Mouse (Mus musculus) hindbrain, embryonic 11.5 days (tissue): ENCODE measurements around the gene Fez1. TPM values are rescaled to one million over a fixed set of nuclear protein-coding genes. Genes with fewer than 3 reads are reported as not detected.

Experiments
- ATAC-seq: fragments of 200-750 bp; cut with Nextera tagmentation; 2 replicates; pipeline ENCODE4 v1.8.0; 2017; ENCODE audit warnings: mild to moderate bottlenecking, moderate TSS enrichment, moderate library complexity; ENCODE audit not compliant: low FRiP score
- DNase-seq: peaks from one replicate; pipeline ENCODE4 v3.0.0-alpha.2; 2015; ENCODE audit warnings: low spot score
- H3K27ac ChIP-seq: fragments of 300-500 bp; sonication (generic); 2 replicates; pipeline ENCODE4 v1.5.1; 2014; ENCODE audit warnings: mild to moderate bottlenecking, low read depth, low read length
- H3K27me3 ChIP-seq: fragments of 300-500 bp; sonication (generic); 2 replicates; pipeline ENCODE4 v1.6.1; 2014; ENCODE audit warnings: mild to moderate bottlenecking, low read length, moderate library complexity, mixed read lengths; ENCODE audit not compliant: control insufficient read depth, insufficient read depth
- H3K36me3 ChIP-seq: fragments of 300-500 bp; sonication (generic); 2 replicates; pipeline ENCODE4 v1.6.1; 2014; ENCODE audit warnings: mild to moderate bottlenecking, low read length, moderate library complexity, mixed read lengths; ENCODE audit not compliant: control insufficient read depth, insufficient read depth
- H3K4me1 ChIP-seq: fragments of 300-500 bp; sonication (generic); replicated peaks from 2 replicates; pipeline ENCODE4 v1.6.1; 2014; ENCODE audit warnings: low read length, mixed read lengths; ENCODE audit not compliant: control insufficient read depth, insufficient read depth
- H3K4me2 ChIP-seq: fragments of 300-500 bp; sonication (generic); replicated peaks from 2 replicates; pipeline ENCODE4 v1.6.1; 2014; ENCODE audit warnings: mild to moderate bottlenecking, low read depth, low read length
- H3K4me3 ChIP-seq: fragments of 300-500 bp; sonication (generic); 2 replicates; pipeline ENCODE4 v1.5.1; 2014; ENCODE audit warnings: low read depth, low read length
- H3K9ac ChIP-seq: fragments of 300-500 bp; sonication (generic); 2 replicates; pipeline ENCODE4 v1.6.1; 2014; ENCODE audit warnings: low read depth, low read length
- H3K9me3 ChIP-seq: fragments of 300-500 bp; sonication (generic); 2 replicates; pipeline ENCODE4 v1.6.1; 2016; ENCODE audit warnings: low read length; ENCODE audit not compliant: control insufficient read depth
- WGBS: fragments of 180-500 bp; shearing (Covaris S2); extraction: QIAGEN DNeasy Blood & Tissue Kit; methylation state at CpG from one replicate; pipeline ENCODE4 v1.1.7; 2014; 5-methylcytosine and 5-hydroxymethylcytosine counted together
- polyA plus RNA-seq: library from polyadenylated mRNA; unstranded; fragments of >200 nt; fragmentation: Nextera tagmentation; extraction: Ambion mirVana; gene quantifications from 2 replicates; pipeline ENCODE4 v1.2.1, GENCODE M21; 2014

Gene Fez1
- polyA plus RNA-seq = 343 and 384 TPM in 2 replicates

DNA sequence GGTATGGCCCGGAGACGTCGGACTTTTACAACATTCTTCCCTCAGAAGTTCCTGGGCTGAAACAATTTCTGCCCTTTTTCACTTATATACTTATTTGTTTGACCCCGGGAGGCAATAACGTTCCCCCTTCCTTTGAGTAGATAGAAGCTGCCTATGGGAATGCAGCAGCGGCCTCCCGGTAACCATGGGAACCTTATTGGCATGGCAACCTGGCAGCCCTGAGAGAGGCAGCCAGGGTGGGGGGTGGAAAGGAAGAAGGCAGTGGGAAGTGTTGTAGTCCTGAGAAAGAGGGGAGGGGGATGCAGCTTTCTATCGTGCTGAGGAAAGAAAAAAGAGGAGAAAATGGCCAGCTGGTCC lies at the start of gene Fez1:
TSS of gene Fez1 (plus strand) at position 221 of the 357 bp plus-strand sequence.
- WGBS = under 1% methylated on average over 8 of the region's 8 CpGs
- DNase-seq = peak; percentile 95
- peak; percentile 98 for ATAC-seq
- H3K9ac ChIP-seq = peak within 1 kb of the TSS; percentile 40
- peaks cover 2% of the 10 kb centered on the region; the same call in 1 of the 2 replicates for H3K4me1 ChIP-seq
- H3K4me3 ChIP-seq = peak within 1 kb of the TSS; percentile 16
- peak within 1 kb of the TSS; percentile 90 for H3K27ac ChIP-seq
- peak within 1 kb of the TSS; percentile 31 for H3K4me2 ChIP-seq
- H3K27me3 ChIP-seq = no peaks in the 10 kb centered on the region
- H3K9me3 ChIP-seq = no peaks in the 10 kb centered on the region
- H3K36me3 ChIP-seq = no peaks in the 10 kb centered on the region

DNA sequence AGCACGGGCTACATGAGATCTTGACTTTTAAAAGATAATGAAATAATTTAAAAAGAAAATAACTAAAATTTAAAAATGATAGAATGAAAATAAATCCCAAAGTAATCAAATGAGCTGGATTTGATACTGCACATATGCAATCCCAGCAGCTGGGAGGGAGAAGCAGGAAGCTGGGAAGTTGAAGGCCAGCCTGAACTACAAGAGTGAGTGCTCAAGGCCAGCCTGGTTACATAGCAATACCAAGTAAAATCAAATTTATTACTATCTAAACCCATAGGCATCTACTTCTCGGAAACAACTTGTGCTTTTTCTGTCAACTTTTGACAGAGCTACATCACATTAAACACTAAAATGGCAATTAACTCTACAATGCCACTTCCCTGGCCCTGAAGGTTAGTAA lies 37.7 kb upstream of the Fez1 start:
- no peak for DNase-seq
- H3K9ac ChIP-seq = no peak overlapping the region
- H3K4me1 ChIP-seq = no peaks in the 10 kb centered on the region
- H3K36me3 ChIP-seq = peaks cover 16% of the 10 kb centered on the region; the same call in 1 of the 2 replicates
- H3K4me2 ChIP-seq = no peak overlapping the region
- ATAC-seq = no peak
- H3K27me3 ChIP-seq = no peaks in the 10 kb centered on the region
- WGBS = 93% methylated on average over 2 of the region's 2 CpGs
- no peak overlapping the region for H3K27ac ChIP-seq
- H3K4me3 ChIP-seq = no peak overlapping the region
- H3K9me3 ChIP-seq = no peaks in the 10 kb centered on the region

DNA sequence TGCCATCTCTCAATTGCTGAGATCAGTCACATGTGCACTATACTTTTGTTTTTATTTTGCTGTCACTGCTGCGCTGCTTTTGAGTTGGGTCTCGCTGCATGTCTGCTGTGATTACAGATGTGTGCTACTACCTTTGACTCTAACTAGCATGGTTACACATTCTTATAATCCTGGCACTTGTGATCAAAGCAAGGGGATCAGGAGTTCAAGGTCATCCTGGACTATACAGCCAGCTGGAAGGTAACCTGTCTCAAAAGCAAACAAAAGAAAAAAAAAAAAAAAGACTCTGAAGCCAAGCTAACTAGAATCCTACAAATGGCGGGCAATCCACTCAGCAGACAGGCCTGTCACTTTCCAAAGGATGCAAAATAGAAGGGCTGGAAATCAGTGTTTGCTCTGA lies 29.5 kb upstream of the Fez1 start:
- DNase-seq (no peak), ATAC-seq (no peak)
- Histone ChIP-seq H3K9ac (no peak overlapping the region), H3K27me3 (no peaks in the 10 kb centered on the region), H3K36me3 (peaks cover 9% of the 10 kb centered on the region; the same call in 1 of the 2 replicates), H3K9me3 (no peaks in the 10 kb centered on the region), H3K4me3 (no peak overlapping the region), H3K4me2 (no peak overlapping the region), H3K4me1 (no peaks in the 10 kb centered on the region), H3K27ac (no peak overlapping the region)
- 97% methylated on average over 3 of the region's 3 CpGs for WGBS

DNA sequence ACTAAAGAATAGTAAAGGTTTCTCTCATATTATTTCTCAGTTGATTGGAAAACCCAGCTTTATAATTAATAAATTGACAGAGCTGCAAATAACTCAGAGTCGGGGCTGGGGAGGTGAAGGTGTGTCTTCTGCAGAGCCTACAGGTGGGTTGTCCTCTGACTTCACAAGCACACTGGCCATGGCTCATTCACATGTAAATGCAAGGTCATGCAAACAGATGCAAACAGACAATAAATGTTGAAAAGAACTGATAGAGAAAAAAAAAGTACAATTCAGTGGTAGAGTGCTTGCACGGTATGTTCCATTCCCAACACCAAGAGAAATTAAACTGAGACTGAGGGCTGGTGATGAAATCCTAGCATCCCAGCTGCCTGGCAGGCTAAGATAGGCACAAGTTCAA lies 27.2 kb upstream of the Fez1 start:
- Histone ChIP-seq H3K9ac (no peak overlapping the region), H3K27me3 (no peaks in the 10 kb centered on the region), H3K36me3 (peaks cover 2% of the 10 kb centered on the region; the same call in 1 of the 2 replicates), H3K4me1 (no peaks in the 10 kb centered on the region), H3K4me3 (no peak overlapping the region), H3K9me3 (no peaks in the 10 kb centered on the region), H3K27ac (no peak overlapping the region), H3K4me2 (no peak overlapping the region)
- 77% methylated on average over 2 of the region's 2 CpGs for WGBS
- DNase-seq (no peak), ATAC-seq (no peak)

DNA sequence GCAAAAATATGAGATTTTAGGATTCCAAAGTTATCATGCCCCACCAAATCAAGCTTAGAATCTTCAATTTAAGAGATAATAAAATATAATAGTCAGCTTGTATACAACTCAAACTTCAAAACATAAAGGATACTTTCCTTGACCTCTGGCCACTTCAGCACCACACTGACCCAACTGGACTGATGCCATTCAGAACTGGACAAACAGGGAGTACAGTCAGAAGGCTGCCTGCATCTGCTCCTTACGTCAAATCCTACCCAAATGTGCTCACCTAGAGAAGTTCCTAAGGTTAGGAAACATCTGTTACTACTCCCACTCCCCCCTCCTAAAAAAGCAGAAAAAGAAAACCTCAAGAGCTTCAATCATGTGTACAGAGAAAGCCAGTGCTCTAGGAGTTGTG lies 26.1 kb upstream of the Fez1 start:
- H3K4me1 ChIP-seq = no peaks in the 10 kb centered on the region
- H3K9me3 ChIP-seq = no peaks in the 10 kb centered on the region
- H3K9ac ChIP-seq = no peak overlapping the region
- no peaks in the 10 kb centered on the region for H3K27me3 ChIP-seq
- no peak overlapping the region for H3K4me3 ChIP-seq
- no peak overlapping the region for H3K4me2 ChIP-seq
- no peaks in the 10 kb centered on the region for H3K36me3 ChIP-seq
- ATAC-seq (no peak), DNase-seq (no peak)
- 84% methylated on average over 1 of the region's 1 CpGs for WGBS
- no peak overlapping the region for H3K27ac ChIP-seq

GRCm38 (mm10) chr9:36796224-36796623 lies 25.4 kb upstream of the Fez1 start:
- Histone ChIP-seq H3K4me2 (peak overlapping the region; percentile 83), H3K9ac (peak overlapping the region; percentile 97), H3K27me3 (no peaks in the 10 kb centered on the region), H3K36me3 (no peaks in the 10 kb centered on the region), H3K9me3 (no peaks in the 10 kb centered on the region), H3K4me3 (peak overlapping the region; percentile 95), H3K27ac (no peak overlapping the region), H3K4me1 (no peaks in the 10 kb centered on the region)
- ATAC-seq = no peak
- 24% methylated on average over 5 of the region's 5 CpGs for WGBS
- DNase-seq = peak; percentile 5

GRCm38 (mm10) chr9:36796781-36797555 lies 24.7 kb upstream of the Fez1 start, which contains the start of gene Ei24:
Gene Ei24 (minus strand): TSS chr9:36797393.
- under 1% methylated on average over 64 of the region's 66 CpGs for WGBS
- peak within 1 kb of the TSS; percentile 95 for H3K4me3 ChIP-seq
- peak within 1 kb of the TSS; percentile 97 for H3K9ac ChIP-seq
- H3K27ac ChIP-seq = 0 out of 2 replicates have a peak within 1 kb of the TSS, but pooled peaks have one; percentile 2
- DNase-seq (peak; percentile 94), ATAC-seq (peak; percentile 99)
- peak within 1 kb of the TSS; percentile 83 for H3K4me2 ChIP-seq
- no peaks in the 10 kb centered on the region for H3K27me3 ChIP-seq
- no peaks in the 10 kb centered on the region for H3K36me3 ChIP-seq
- H3K9me3 ChIP-seq = no peaks in the 10 kb centered on the region
- H3K4me1 ChIP-seq = no peaks in the 10 kb centered on the region

DNA sequence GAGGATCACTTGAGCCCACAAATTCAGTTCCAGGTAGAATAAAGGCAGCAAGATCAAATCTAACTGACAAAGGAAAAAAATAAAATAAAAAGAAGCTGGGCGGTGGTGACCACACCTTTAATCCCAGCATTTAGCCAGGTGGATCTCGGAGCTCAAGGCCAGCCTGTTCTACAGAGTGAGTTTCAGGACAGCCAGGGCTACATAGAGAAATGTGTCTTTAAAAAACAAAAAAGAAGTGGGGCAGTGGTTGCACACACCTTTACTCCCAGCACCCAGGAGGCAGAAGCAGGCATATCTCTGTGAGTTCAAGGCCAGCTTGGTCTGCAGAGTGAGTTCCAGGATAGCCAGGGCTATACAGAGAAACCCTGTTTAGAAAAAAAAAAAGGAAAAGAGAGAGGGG lies 19.7 kb upstream of the Fez1 start:
- Histone ChIP-seq H3K4me1 (no peaks in the 10 kb centered on the region), H3K27ac (no peak overlapping the region), H3K36me3 (no peaks in the 10 kb centered on the region), H3K9ac (no peak overlapping the region), H3K27me3 (no peaks in the 10 kb centered on the region), H3K4me2 (no peak overlapping the region), H3K4me3 (no peak overlapping the region), H3K9me3 (no peaks in the 10 kb centered on the region)
- DNase-seq = no peak
- WGBS = 91% methylated on average over 2 of the region's 2 CpGs
- ATAC-seq = no peak

DNA sequence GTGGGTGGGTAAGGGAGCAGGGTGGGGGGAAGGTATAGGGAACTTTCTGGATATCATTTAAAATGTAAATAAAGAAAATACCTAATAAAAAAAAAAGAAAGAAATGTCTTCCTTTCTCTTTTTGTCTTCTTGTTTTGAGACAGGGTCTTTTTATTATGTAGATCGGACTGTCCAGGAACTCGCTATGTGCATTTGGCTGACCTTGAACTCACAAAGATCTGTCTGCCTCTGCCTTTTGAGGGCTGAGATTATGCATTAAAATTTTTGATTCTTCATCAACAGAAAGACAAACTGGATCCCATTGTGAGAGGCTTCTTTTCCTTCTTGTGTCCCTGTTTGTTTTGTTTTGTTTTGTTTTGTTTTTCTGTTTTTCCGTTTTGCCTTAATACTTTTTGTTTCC lies 18.7 kb upstream of the Fez1 start:
- 88% methylated on average over 3 of the region's 3 CpGs for WGBS
- Histone ChIP-seq H3K27me3 (no peaks in the 10 kb centered on the region), H3K36me3 (no peaks in the 10 kb centered on the region), H3K4me3 (no peak overlapping the region), H3K9ac (no peak overlapping the region), H3K4me1 (no peaks in the 10 kb centered on the region), H3K27ac (no peak overlapping the region), H3K9me3 (no peaks in the 10 kb centered on the region), H3K4me2 (no peak overlapping the region)
- no peak for ATAC-seq
- DNase-seq = no peak
